Mouse (Mus musculus) spleen, postnatal 14 days (tissue): ENCODE data around the gene S1pr4.

Source experiments
- DNase-seq, 2 experiments: peaks; one replicate each; pipeline ENCODE4 v3.0.0; 2021 to 2022; ENCODE audit warnings: low spot score in 2 of 2

The S1pr4 gene

DNA sequence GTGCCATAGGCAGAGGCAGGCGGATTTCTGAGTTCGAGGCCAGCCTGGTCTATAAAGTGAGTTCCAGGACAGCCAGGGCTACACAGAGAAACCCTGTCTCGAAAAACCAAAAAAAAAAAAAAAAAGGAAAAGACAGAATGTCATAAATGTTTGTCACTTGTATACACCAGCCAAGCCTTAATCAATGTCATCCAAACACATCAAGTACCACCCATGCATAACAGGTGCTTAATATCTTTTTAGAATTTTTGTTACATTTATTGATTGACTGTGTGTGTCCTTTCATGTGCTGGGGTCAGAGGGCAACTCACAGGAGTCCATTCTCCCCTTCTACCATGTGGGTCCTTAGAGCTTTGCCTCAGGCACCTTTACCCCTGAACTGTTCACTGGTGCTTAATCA is at the start of gene S1pr4:
Gene S1pr4, minus strand, starts transcription at position 101 of the 400 bp plus-strand sequence.
- no peak for DNase-seq

DNA sequence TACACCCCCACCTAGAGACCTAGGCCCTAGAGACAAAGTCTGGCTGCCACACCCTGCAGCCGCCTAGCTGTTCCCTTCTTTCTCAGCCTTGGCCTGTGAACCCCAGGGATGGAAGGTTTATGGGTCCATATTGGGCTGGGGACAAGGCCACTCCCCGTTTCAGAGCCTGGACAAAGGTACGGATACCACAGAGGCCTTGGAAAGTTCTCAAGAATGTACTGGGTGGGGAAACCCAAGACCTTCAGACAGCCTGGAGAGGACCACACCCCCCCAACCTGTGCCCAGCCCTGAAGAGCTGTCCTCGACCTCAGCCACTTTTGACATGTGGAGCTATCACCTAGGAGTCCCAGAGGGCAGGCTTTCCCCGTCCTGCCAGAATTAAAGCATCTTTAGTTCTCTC is 49.0 kb upstream of the S1pr4 start:
- DNase-seq = no peak

GRCm38 (mm10) chr10:81546788-81547571 is 47.0 kb upstream of the S1pr4 start:
- no peak for DNase-seq

DNA sequence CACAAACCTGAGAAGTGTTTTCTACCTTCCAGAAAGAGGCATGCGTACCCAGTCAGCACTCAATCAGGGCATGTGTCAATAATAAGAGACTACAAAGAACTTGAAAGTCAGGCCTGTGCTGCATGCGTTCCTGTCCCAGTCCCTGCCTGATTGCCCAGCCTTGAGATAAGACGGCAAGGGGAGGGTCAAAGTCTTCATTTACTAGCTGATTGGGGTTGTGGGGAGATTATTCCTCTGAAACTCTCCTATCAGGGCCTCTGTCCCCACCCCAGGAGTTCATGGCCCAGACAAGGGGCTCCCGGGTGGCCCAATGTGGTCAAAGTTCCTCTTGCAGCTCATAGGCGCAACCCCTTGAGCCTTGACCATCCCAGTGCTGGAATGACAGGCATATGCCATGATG is 46.4 kb upstream of the S1pr4 start:
- no peak for DNase-seq

DNA sequence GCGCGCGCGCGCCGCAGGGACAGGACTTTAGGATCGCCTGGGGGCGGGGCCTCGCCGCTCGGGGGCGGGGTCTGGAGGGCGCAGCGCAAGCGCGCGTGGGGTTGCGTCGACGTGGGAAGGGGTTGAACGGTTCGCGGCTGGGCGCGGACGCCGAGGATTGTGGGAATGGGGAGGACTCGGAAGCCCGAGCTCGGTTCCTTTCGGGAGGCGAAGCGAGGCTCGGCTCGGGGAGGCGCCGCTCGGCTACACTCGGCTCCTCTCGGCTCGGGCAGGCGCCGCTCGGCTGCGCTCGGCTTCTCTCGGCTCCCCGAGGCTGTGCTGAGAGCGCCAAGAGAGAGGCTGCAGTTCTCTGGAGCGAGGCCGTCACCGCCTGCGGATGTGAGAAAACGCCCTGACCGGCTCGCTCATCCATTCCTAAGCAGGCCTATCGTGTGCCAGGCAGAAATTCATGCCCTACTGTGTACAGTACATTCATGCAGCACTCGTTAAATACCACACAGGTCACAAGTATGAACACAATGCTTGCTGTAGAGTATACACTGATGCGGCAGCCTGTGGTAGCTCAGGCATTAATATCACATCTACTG is 45.3 kb upstream of the S1pr4 start, which contains the start of gene Gna11:
Gene Gna11, minus strand, starts transcription at position 30 of the 587 bp plus-strand sequence.
- peak; percentile 99 for DNase-seq

DNA sequence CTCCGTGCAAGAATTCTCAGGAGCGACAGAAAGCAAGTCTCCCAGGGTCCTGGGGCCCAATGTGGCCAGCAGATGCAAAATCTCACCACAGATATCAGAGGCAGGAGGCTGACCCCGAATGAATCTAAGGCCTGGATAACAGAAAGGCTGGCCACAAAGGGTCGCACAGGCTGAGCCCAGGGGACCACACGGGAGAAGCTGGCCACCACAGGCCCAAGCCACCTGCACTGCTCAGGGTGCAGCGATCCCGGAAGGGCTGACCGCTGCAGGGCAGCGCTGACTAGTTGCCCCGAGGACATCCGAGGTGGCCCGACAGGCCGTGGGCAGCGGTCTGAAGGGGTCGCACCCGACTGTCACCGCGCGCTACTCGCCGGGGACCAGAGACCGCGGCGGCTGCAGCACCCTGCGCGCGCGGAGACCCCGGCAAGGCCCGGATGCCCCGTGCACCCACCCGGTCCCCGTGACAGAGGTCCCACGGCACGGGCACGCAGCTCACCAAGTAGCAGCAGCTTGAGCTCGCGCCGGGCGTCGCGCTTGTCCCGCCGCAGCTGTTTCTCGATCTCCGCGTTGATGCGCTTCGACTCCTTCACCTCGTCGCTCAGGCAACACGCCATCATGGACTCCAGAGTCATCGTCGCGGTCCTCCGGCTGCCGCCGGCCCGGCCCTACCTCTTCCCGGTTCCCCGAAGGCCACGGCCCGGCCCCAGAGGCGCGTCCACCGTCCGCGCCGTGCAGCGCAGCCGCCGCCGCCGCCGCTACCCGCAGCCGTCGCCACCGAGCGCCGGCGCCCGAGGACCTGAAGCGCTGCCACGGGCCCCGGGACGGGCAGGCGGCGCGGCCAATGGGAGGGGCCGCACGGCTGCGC is 44.6 kb upstream of the S1pr4 start:
- no peak for DNase-seq

DNA sequence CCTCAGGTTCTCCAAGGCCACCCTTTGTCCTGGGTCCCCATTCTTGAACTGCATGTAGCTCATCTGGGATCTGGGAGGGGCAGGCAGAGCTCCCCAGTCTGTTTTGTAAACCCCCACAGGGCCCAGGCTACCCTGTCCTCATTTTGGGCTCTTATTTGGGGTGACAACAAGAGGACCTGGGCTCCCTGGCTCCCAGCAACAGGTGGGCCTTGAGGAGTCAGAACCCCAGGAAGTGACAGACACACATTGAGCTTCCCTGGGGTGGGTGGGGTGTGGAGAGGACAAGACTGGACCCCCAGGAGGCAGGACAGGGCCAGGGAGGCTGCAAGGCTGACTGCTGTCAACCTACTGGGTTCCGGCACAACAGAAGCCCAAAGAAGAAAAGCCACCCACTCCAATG is 43.7 kb upstream of the S1pr4 start:
- no peak for DNase-seq

DNA sequence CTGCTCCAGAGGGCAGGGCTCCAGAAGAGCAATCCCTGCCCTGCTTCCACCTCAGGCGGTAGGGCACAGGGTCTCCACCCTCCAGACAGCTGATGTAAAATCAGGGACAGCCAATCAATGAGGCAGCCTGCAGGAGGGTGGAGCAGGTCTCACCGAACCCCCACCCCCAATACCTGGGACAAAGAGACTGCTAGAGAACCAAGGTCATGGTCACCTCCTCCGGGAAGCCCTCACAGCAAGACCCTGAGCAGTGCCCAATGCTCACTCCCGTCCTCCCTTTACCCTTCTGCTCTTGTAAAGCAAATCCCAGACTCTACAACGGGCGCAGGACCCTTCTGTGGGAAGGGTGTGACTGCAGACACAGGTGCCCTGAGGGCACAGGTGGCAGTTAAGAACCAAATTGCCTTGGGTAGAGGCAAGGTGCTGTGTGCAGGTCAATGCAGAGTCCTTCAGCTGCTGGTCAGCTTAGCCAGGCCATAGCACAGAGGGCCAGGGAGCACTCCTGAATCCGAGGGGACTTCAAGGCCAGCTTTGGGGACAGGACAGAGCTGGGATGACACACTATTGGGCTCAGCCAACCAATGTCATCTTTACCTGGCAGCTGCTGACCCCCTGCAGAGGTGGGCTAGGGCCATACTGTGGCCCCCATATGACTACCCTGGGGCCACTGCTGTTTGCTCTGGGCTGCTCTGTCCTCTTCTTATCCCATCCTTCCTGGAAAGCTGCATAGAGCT is 43.0 kb upstream of the S1pr4 start:
- DNase-seq = no peak

- no peak for DNase-seq
These were observed 41.9 kb upstream of the S1pr4 start for GRCm38 (mm10) chr10:81541803-81542202.

DNA sequence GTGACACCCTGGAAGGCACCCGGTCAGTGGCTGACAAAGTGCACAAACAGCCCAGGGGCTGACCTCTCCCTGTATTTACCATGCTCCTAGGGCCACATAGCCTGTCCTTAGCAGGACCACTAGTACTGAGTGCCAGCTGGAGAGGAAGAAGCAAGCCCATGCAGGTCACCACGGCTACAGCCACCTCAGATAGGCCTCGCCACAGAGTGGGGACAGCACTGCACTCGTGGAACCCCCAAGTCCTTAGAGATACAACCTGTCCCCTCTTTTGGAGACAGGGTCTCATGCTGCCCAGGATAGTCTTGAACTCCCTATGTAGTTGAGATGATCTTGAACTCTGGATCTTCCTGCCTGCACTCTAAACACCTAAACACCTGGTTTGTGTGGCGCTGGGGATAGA is 41.4 kb upstream of the S1pr4 start:
- DNase-seq = no peak

GRCm38 (mm10) chr10:81538321-81539048 is 38.6 kb upstream of the S1pr4 start:
- DNase-seq = no peak

GRCm38 (mm10) chr10:81537429-81537828 is 37.5 kb upstream of the S1pr4 start:
- DNase-seq = no peak

GRCm38 (mm10) chr10:81536734-81537133 is 36.8 kb upstream of the S1pr4 start:
- no peak for DNase-seq

DNA sequence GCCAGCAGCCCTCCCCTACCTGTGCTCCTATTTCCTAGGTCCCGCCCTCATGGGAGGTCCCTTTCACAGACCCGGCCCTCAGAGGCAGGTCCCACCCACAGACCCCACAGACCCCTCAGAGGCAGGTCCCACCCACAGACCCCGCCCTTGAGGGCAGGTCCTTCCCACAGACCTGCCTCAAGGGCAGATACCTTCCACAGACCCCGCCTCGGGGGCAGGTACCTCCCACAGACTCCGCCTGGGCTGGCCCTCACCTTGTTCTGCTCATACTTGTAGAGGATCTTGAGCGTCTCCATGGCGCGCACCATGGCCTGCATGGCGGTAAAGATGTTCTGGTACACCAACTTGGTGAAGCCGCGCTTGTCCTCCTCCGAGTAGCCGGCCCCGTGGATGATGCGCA is 34.9 kb upstream of the S1pr4 start:
- no peak for DNase-seq

DNA sequence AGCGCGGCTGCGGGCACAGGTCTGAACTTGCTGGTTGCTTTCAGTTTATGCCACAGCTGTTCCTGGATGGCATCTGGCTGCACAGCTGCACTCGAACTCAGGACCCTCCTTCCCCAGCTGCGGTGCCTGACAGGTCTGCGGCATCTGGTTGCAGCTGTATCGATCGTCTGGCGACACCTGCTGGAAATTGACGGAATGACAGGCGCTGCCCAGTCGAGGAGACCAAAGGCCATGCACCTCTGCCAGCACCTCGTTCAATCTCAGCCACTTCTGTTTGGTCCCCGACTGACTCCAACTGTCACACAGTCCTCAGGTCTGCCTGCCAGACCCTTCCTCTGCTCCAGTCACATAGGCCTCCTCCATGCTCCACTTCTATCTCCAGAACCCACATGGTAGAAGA is 26.8 kb upstream of the S1pr4 start:
- DNase-seq = peak; percentile 80 to 90

GRCm38 (mm10) chr10:81525017-81525694 is 25.2 kb upstream of the S1pr4 start:
- no peak for DNase-seq

GRCm38 (mm10) chr10:81524051-81524605 is 24.2 kb upstream of the S1pr4 start, which contains the start of gene Gna15:
Gene Gna15 (minus strand): TSS chr10:81524225.
- DNase-seq = no peak

GRCm38 (mm10) chr10:81523570-81523969 is 23.6 kb upstream of the S1pr4 start:
- no peak for DNase-seq

DNA sequence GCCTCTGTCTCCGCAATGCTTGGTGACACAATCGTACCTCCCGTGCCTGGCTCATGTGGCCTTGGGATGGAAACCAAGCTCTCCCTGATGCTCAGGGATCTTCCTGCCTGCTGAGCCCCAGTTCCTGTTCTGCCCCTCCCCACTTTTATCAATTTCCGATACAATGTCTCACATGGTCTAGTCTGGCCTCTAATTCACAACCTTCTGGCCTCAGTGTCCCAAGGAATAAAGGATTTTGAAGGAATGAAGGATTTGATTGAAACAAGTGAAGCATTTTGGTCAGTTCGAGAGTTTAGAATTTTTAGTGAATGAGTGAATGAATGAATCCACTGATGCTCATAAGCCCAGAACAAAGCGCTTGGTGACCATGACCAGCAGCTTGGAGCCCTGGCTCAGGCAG is 23.2 kb upstream of the S1pr4 start:
- DNase-seq = no peak

DNA sequence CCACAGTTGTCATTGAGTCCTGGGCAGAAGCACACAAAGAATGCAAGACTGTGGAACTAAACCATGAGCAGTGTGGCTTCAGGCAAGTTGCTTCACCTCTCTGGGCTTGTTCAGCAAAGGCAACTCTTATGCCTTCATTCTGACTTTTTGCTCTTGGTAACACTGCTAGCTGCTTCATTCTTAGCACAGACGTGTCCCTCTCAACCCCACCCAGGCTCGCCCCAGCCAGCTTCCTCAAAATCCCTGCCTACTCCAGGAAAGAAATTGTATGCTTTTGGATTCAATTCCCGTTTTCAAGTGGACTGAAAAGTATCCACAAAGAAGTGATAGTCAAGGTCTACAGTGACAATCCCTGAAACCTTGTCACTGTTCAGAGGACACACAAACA is 20.0 kb upstream of the S1pr4 start:
- DNase-seq = no peak
